Mouse (Mus musculus) hindbrain, embryonic 14.5 days (tissue): Measurements from ENCODE around the gene Nfix. TPM values are rescaled to one million over a fixed set of nuclear protein-coding genes. Genes with fewer than 3 reads are reported as not detected.

ENCODE experiments used
- ATAC-seq: fragments of 200-750 bp; cut with Nextera tagmentation; 2 replicates; pipeline ENCODE4 v1.8.0; 2017; ENCODE audit warnings: moderate number of reproducible peaks, mild to moderate bottlenecking, moderate TSS enrichment, moderate library complexity; ENCODE audit not compliant: low FRiP score
- DNase-seq: peaks from one replicate; pipeline ENCODE4 v3.0.0-alpha.2; 2015; ENCODE audit warnings: low spot score
- H3K27ac ChIP-seq: fragments of 300-500 bp; sonication (generic); 2 replicates; pipeline ENCODE4 v1.5.1; 2014; ENCODE audit warnings: mild to moderate bottlenecking, moderate library complexity
- H3K27me3 ChIP-seq: fragments of 300-500 bp; sonication (generic); 2 replicates; pipeline ENCODE4 v1.6.1; 2014; ENCODE audit warnings: mild to moderate bottlenecking, low read length, mixed read lengths; ENCODE audit not compliant: control insufficient read depth, insufficient read depth
- H3K36me3 ChIP-seq: fragments of 300-500 bp; sonication (generic); replicated peaks from 2 replicates; pipeline ENCODE4 v1.6.1; 2014; ENCODE audit not compliant: control insufficient read depth, insufficient read depth
- H3K4me1 ChIP-seq: fragments of 300-500 bp; sonication (generic); replicated peaks from 2 replicates; pipeline ENCODE4 v1.6.1; 2014; ENCODE audit warnings: antibody characterized with exemption, low read length, mixed read lengths; ENCODE audit not compliant: control insufficient read depth, insufficient read depth
- H3K4me2 ChIP-seq: fragments of 300-500 bp; sonication (generic); replicated peaks from 2 replicates; pipeline ENCODE4 v1.6.1; 2014; ENCODE audit warnings: mild to moderate bottlenecking, moderate library complexity
- H3K4me3 ChIP-seq: fragments of 300-500 bp; sonication (generic); replicated peaks from 2 replicates; pipeline ENCODE4 v1.5.1; 2014; ENCODE audit warnings: mild to moderate bottlenecking, low read length
- H3K9ac ChIP-seq: fragments of 300-500 bp; sonication (generic); 2 replicates; pipeline ENCODE4 v1.6.1; 2014
- H3K9me3 ChIP-seq: fragments of 300-500 bp; sonication (generic); 2 replicates; pipeline ENCODE4 v1.6.1; 2016; ENCODE audit warnings: low read length; ENCODE audit not compliant: control insufficient read depth
- WGBS: fragments of 180-500 bp; shearing (Covaris S2); extraction: QIAGEN DNeasy Blood & Tissue Kit; methylation state at CpG from one replicate; pipeline ENCODE4 v1.1.7; 2014; 5-methylcytosine and 5-hydroxymethylcytosine counted together
- polyA plus RNA-seq: library from polyadenylated mRNA; unstranded; fragments of >200 nt; fragmentation: Nextera tagmentation; extraction: Ambion mirVana; gene quantifications from 2 replicates; pipeline ENCODE4 v1.2.1, GENCODE M21; 2014

The Nfix gene
- polyA plus RNA-seq, 1 experiment from 2014 or later = 82.4 TPM

DNA sequence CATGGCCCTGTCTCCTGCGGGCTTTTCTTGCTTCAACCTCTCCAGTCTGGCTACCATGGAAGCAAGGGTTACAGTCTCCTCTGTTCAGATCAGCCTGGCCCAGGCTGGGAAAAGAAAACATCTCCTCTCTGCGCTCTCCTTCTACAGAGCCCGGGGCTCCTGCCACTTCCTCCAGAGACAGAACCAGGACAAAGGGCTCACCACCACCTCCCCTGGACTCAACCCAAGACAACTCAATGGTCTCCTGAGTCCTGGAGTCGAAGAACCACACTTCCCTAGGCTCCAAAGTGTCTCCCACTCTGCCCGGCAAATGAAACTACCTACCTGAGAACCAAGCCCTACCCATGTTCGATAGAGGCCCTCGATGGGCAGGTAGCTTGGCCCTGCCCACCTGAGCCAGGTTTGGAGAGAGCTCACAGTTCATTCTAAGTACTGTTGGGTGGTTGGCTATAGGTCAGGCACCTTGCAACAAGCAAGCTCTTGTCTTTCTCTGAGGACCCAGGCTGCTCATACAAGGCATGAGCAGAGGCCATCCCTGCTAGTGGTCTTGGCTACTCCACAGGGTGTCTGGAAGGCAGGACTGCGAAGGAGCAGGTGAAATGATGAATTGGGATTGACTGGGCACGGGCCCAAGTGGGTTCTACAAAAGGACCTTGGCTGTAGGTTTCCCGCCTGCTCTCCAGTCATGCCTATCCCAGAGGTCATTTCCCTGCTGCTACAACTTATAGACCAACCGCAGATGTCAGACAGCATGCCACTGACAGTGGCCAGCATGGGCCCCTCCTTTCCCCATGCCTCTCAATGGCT, 68.6 kb downstream of the Nfix start:
- ATAC-seq = no peak
- WGBS = 58% methylated on average over 11 of the region's 11 CpGs

DNA sequence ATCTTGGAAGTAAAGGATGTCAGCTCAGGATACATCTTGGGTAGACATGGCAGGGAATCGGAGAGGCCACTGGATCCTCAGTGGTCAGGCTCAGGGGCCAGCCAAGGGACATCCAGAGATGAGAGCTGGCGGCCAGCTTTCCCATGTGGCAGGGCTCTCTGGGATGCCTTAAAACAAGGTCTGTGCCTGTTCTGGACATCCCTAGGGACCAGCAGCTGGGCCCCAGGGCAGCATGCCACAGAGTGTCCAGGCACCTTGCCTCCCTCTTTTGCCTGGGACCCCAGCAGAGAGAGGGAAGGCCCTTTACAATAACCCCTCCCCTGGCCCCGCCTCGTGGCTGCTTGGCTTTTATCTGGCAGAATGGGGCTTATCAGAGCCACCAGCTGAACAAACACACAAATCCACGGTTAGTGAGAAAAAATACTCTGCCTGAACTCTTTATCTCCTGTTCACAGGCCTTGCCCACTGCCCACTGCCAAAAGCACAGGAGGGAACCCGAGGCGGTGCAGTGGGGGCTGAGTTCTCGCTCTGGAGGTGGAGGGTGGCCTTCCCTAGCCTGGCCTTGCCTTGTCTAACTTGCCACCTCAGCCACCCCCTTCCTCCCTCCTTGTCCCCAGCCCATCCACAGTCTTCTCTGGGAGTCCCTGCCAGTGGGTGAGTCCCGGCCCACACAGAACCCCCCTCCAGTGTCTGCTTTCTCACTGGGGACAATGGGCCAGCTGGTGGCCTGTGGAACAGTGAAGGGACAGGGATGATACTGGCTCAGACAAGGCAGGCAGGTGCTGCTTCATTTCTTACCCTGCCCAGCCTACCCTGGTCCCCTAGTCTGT, 69.4 kb downstream of the Nfix start:
- WGBS = 28% methylated on average over 9 of the region's 9 CpGs
- Histone ChIP-seq H3K4me1 (peaks cover 58% of the 10 kb centered on the region), H3K4me3 (no peak overlapping the region), H3K4me2 (0 out of 2 replicates have a peak overlapping the region, but pooled peaks have one; percentile 7), H3K9me3 (no peaks in the 10 kb centered on the region), H3K9ac (peak overlapping the region; percentile 12), H3K27me3 (0 out of 2 replicates have a peak, but pooled peaks cover 3% of the 10 kb centered on the region), H3K27ac (peak overlapping the region; percentile 83), H3K36me3 (peaks cover 4% of the 10 kb centered on the region)
- DNase-seq = no peak
- ATAC-seq = peak; percentile 26; the same call in 1 of the 2 replicates

More for the DNA sequence above, 68.6 kb downstream of the Nfix start:
- Histone ChIP-seq H3K27ac (peak overlapping the region; percentile 83), H3K4me1 (peaks cover 55% of the 10 kb centered on the region), H3K4me2 (0 out of 2 replicates have a peak overlapping the region, but pooled peaks have one; percentile 7), H3K27me3 (peaks cover 11% of the 10 kb centered on the region; the same call in 1 of the 2 replicates), H3K9me3 (no peaks in the 10 kb centered on the region), H3K9ac (peak overlapping the region; percentile 12; the same call in 1 of the 2 replicates), H3K4me3 (no peak overlapping the region), H3K36me3 (peaks cover 4% of the 10 kb centered on the region)
- DNase-seq = no peak

GRCm38 (mm10) chr8:84729921-84730362, 70.2 kb downstream of the Nfix start:
- WGBS = 84% methylated on average over 16 of the region's 16 CpGs

GRCm38 (mm10) chr8:84728474-84728873, 71.7 kb downstream of the Nfix start:
- WGBS = 37% methylated on average over 3 of the region's 3 CpGs
- Histone ChIP-seq H3K36me3 (peaks cover 4% of the 10 kb centered on the region), H3K4me2 (no peak overlapping the region), H3K9ac (no peak overlapping the region; the same call in 1 of the 2 replicates), H3K4me3 (no peak overlapping the region), H3K27me3 (peaks cover 4% of the 10 kb centered on the region), H3K9me3 (no peaks in the 10 kb centered on the region), H3K4me1 (peaks cover 78% of the 10 kb centered on the region), H3K27ac (peak overlapping the region; percentile 76)
- no peak for DNase-seq
- peak; percentile 80 for ATAC-seq

More at GRCm38 (mm10) chr8:84729921-84730362, 70.2 kb downstream of the Nfix start:
- Histone ChIP-seq H3K36me3 (peaks cover 4% of the 10 kb centered on the region), H3K4me3 (no peak overlapping the region), H3K27ac (peak overlapping the region; percentile 83), H3K9me3 (no peaks in the 10 kb centered on the region), H3K27me3 (no peaks in the 10 kb centered on the region), H3K4me2 (no peak overlapping the region), H3K9ac (no peak overlapping the region), H3K4me1 (peaks cover 66% of the 10 kb centered on the region)
- ATAC-seq (no peak), DNase-seq (no peak)

DNA sequence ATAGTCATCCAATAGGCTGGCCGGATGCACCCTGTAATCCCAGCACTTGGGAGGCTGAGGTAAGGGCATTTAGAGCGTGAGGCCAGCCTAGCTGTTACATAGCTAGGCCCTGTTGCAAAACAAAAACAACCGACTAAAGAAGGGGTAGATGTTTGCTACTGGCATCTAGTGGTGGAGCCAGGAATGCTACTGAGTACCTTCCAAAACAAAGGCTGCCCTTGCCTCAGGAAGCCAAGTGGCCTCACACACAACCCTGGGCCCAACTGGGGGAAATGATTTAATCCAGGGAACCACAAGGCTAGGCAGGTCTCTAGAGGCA, 74.2 kb downstream of the Nfix start:
- Histone ChIP-seq H3K4me2 (no peak overlapping the region), H3K9ac (no peak overlapping the region), H3K9me3 (no peaks in the 10 kb centered on the region), H3K4me1 (peaks cover 68% of the 10 kb centered on the region), H3K27me3 (peaks cover 5% of the 10 kb centered on the region), H3K27ac (peak overlapping the region; percentile 44), H3K4me3 (no peak overlapping the region), H3K36me3 (peaks cover 8% of the 10 kb centered on the region)
- DNase-seq (no peak), ATAC-seq (no peak)
- WGBS = 22% methylated on average over 3 of the region's 3 CpGs

- no peak for ATAC-seq
- 59% methylated on average over 10 of the region's 10 CpGs for WGBS
- Histone ChIP-seq H3K4me3 (no peak overlapping the region), H3K27me3 (peaks cover 5% of the 10 kb centered on the region), H3K9me3 (no peaks in the 10 kb centered on the region), H3K36me3 (peaks cover 8% of the 10 kb centered on the region), H3K4me2 (no peak overlapping the region), H3K27ac (peak overlapping the region; percentile 44), H3K9ac (no peak overlapping the region), H3K4me1 (peaks cover 63% of the 10 kb centered on the region)
- no peak for DNase-seq
Observed at GRCm38 (mm10) chr8:84725246-84725940, 74.8 kb downstream of the Nfix start.

DNA sequence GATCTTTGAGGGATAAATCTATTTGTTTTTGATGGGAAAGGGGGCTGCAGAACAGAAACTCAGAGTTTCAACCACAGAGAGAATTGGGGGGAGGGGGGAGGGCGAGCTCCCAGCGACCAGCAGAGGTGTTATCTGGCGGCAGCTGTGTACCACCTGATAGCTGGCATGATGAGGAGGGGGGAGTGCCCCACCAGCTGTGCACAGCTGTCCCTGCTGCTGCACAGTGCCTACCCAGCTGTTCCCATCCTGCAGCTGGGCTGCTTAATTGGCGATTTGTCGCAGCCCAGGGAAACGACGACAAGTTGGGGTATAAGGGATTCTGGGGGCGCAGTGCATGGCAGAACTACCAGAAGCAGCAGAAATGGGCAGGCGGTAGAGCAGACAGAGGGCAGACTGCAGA, 75.5 kb downstream of the Nfix start:
- Histone ChIP-seq H3K9me3 (no peaks in the 10 kb centered on the region), H3K27ac (peak overlapping the region; percentile 81), H3K4me2 (no peak overlapping the region), H3K27me3 (peaks cover 5% of the 10 kb centered on the region), H3K4me1 (peaks cover 56% of the 10 kb centered on the region), H3K9ac (peak overlapping the region; percentile 45; the same call in 1 of the 2 replicates), H3K36me3 (peaks cover 13% of the 10 kb centered on the region), H3K4me3 (no peak overlapping the region)
- ATAC-seq (no peak), DNase-seq (no peak)
- 56% methylated on average over 9 of the region's 9 CpGs for WGBS

GRCm38 (mm10) chr8:84723571-84723900, 76.6 kb downstream of the Nfix start:
- DNase-seq (no peak), ATAC-seq (no peak)
- Histone ChIP-seq H3K4me3 (no peak overlapping the region), H3K27me3 (peaks cover 5% of the 10 kb centered on the region), H3K4me2 (0 out of 2 replicates have a peak overlapping the region, but pooled peaks have one; percentile 18), H3K9ac (peak overlapping the region; percentile 26; the same call in 1 of the 2 replicates), H3K36me3 (peaks cover 13% of the 10 kb centered on the region), H3K27ac (peak overlapping the region; percentile 81), H3K9me3 (no peaks in the 10 kb centered on the region), H3K4me1 (peaks cover 45% of the 10 kb centered on the region)
- 23% methylated on average over 7 of the region's 7 CpGs for WGBS
